Mouse (Mus musculus): ENCODE data around the gene Btbd11.

GRCm38 (mm10) chr10:85526657-85527056, 140.0 kb downstream of the Btbd11 start:
- TF ChIP-seq POLR2A (IDR thresholded peaks at IDR 0.05; ENCODE audit: low read depth, low read length): no peak
- no peak for TF ChIP-seq CTCF (IDR thresholded peaks at IDR 0.05; ENCODE audit: extremely low read depth, insufficient read length, insufficient replicate concordance, low read depth, low read length)

All from small intestine, adult 2 months (tissue).